Mouse (Mus musculus) embryonic facial prominence, embryonic 13.5 days (tissue): ENCODE results near the gene Jarid2. TPM values are rescaled to one million over a fixed set of nuclear protein-coding genes. Genes with fewer than 3 reads are reported as not detected.

ENCODE experiments used
- ATAC-seq: fragments of 200-750 bp; cut with Nextera tagmentation; 2 replicates; pipeline ENCODE4 v1.8.0; 2017; ENCODE audit warnings: low read depth; ENCODE audit not compliant: insufficient number of reproducible peaks, insufficient read depth, low FRiP score, low TSS enrichment
- H3K27ac ChIP-seq: fragments of 300-500 bp; sonication (generic); 2 replicates; pipeline ENCODE4 v1.5.1; 2015; ENCODE audit warnings: moderate library complexity, mild to moderate bottlenecking, inconsistent platforms
- H3K27me3 ChIP-seq: fragments of 300-500 bp; sonication (generic); 2 replicates; pipeline ENCODE4 v1.6.1; 2015; ENCODE audit warnings: mild to moderate bottlenecking, inconsistent platforms
- H3K36me3 ChIP-seq: fragments of 300-500 bp; sonication (generic); 2 replicates; pipeline ENCODE4 v1.6.1; 2015; ENCODE audit warnings: mild to moderate bottlenecking, inconsistent platforms
- H3K4me1 ChIP-seq: fragments of 300-500 bp; sonication (generic); 2 replicates; pipeline ENCODE4 v1.6.1; 2015; ENCODE audit warnings: inconsistent platforms
- H3K4me2 ChIP-seq: fragments of 300-500 bp; sonication (generic); 2 replicates; pipeline ENCODE4 v1.6.1; 2015; ENCODE audit warnings: moderate library complexity, mild to moderate bottlenecking, inconsistent platforms
- H3K4me3 ChIP-seq: fragments of 300-500 bp; sonication (generic); 2 replicates; pipeline ENCODE4 v1.5.1; 2015; ENCODE audit warnings: mild to moderate bottlenecking, inconsistent platforms
- H3K9ac ChIP-seq: fragments of 300-500 bp; sonication (generic); 2 replicates; pipeline ENCODE4 v1.6.1; 2015; ENCODE audit warnings: mild to moderate bottlenecking, inconsistent platforms
- H3K9me3 ChIP-seq: fragments of 300-500 bp; sonication (generic); 2 replicates; pipeline ENCODE4 v1.6.1; 2016; ENCODE audit warnings: inconsistent platforms
- WGBS: fragments of 180-500 bp; shearing (Covaris S2); methylation state at CpG from one replicate; pipeline ENCODE4 v1.1.7; 2015; ENCODE audit warnings: mixed read lengths; 5-methylcytosine and 5-hydroxymethylcytosine counted together
- polyA plus RNA-seq: library from polyadenylated mRNA; unstranded; fragments of >200 nt; fragmentation: Nextera tagmentation; extraction: Ambion mirVana; gene quantifications from 2 replicates; pipeline ENCODE4 v1.2.1, GENCODE M21; 2015

Gene Jarid2
- polyA plus RNA-seq, 1 experiment from 2014 or later = 34.6 TPM

DNA sequence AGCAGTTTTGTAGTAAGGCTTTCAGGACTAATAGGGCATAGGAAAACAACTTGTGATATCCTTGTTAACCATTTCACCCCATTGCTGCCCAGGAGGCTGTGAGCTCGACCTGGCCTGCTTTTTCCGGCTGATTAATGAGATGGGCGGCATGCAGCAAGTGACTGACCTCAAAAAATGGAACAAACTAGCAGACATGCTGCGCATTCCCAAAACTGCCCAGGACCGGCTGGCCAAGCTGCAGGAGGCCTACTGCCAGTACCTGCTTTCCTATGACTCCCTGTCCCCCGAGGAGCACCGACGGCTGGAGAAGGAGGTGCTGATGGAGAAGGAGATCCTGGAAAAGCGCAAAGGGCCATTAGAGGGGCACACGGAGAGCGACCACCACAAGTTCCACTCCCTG lies 176.9 kb downstream of the Jarid2 start:
- Histone ChIP-seq H3K9ac (no peak overlapping the region), H3K9me3 (no peaks in the 10 kb centered on the region), H3K36me3 (peaks cover 70% of the 10 kb centered on the region), H3K27ac (no peak overlapping the region), H3K4me1 (peaks cover 33% of the 10 kb centered on the region), H3K27me3 (no peaks in the 10 kb centered on the region), H3K4me2 (no peak overlapping the region), H3K4me3 (no peak overlapping the region)
- no peak for ATAC-seq
- 90% methylated on average over 11 of the region's 11 CpGs for WGBS

DNA sequence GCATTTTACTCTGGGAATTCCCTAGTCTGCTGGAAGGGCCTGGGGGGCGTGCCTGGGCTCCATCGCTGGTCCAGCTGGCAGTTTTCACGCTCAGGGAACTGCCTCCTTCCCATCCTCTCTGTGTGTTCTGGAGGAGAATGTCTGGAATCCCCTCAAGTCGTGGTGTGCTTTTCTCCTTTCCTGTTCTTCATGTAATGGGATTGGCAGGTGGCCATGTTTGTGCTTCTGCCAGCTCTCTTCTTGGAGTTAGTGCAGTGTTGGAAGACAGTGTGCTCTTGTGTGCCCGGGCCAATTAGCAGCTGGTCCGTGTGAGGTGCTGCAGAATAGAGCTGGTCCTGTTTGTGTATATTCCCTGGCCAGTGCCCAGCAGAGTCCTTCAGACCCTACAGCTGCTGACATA lies 178.4 kb downstream of the Jarid2 start:
- 0 out of 2 replicates have a peak, but pooled peaks have one; percentile 28 for ATAC-seq
- no peak overlapping the region for H3K4me2 ChIP-seq
- no peak overlapping the region for H3K4me3 ChIP-seq
- 36% methylated on average over 6 of the region's 6 CpGs for WGBS
- H3K36me3 ChIP-seq = peaks cover 72% of the 10 kb centered on the region
- H3K27ac ChIP-seq = peak overlapping the region; percentile 71
- peaks cover 43% of the 10 kb centered on the region for H3K4me1 ChIP-seq
- no peaks in the 10 kb centered on the region for H3K9me3 ChIP-seq
- no peak overlapping the region for H3K9ac ChIP-seq
- no peaks in the 10 kb centered on the region for H3K27me3 ChIP-seq

GRCm38 (mm10) chr13:44908790-44909189 lies 179.5 kb downstream of the Jarid2 start:
- no peaks in the 10 kb centered on the region for H3K9me3 ChIP-seq
- no peak overlapping the region for H3K4me2 ChIP-seq
- H3K4me1 ChIP-seq = peaks cover 47% of the 10 kb centered on the region
- H3K27me3 ChIP-seq = no peaks in the 10 kb centered on the region
- H3K9ac ChIP-seq = no peak overlapping the region
- H3K4me3 ChIP-seq = no peak overlapping the region
- H3K36me3 ChIP-seq = peaks cover 74% of the 10 kb centered on the region
- no peak for ATAC-seq
- peak overlapping the region; percentile 71; the same call in 1 of the 2 replicates for H3K27ac ChIP-seq
- WGBS = 19% methylated on average over 1 of the region's 1 CpGs

- H3K9ac ChIP-seq = no peak overlapping the region
- H3K9me3 ChIP-seq = no peaks in the 10 kb centered on the region
- H3K4me3 ChIP-seq = no peak overlapping the region
- no peak overlapping the region for H3K4me2 ChIP-seq
- H3K27me3 ChIP-seq = no peaks in the 10 kb centered on the region
- 80% methylated on average over 2 of the region's 2 CpGs for WGBS
- peak; percentile 69; the same call in 1 of the 2 replicates for ATAC-seq
- H3K27ac ChIP-seq = peak overlapping the region; percentile 29
- peaks cover 33% of the 10 kb centered on the region for H3K4me1 ChIP-seq
- peaks cover 86% of the 10 kb centered on the region for H3K36me3 ChIP-seq
Observed at GRCm38 (mm10) chr13:44912851-44913250, 183.6 kb downstream of the Jarid2 start.

GRCm38 (mm10) chr13:44913560-44913959 lies 184.3 kb downstream of the Jarid2 start:
- WGBS = 67% methylated on average over 7 of the region's 7 CpGs
- no peak for ATAC-seq
- peaks cover 26% of the 10 kb centered on the region for H3K4me1 ChIP-seq
- H3K4me2 ChIP-seq = no peak overlapping the region
- no peaks in the 10 kb centered on the region for H3K27me3 ChIP-seq
- no peaks in the 10 kb centered on the region for H3K9me3 ChIP-seq
- H3K9ac ChIP-seq = no peak overlapping the region
- peak overlapping the region; percentile 29; the same call in 1 of the 2 replicates for H3K27ac ChIP-seq
- peaks cover 87% of the 10 kb centered on the region for H3K36me3 ChIP-seq
- no peak overlapping the region for H3K4me3 ChIP-seq

- Histone ChIP-seq H3K27me3 (no peaks in the 10 kb centered on the region), H3K27ac (no peak overlapping the region), H3K4me1 (peaks cover 18% of the 10 kb centered on the region), H3K4me2 (no peak overlapping the region), H3K4me3 (no peak overlapping the region), H3K36me3 (peaks cover 95% of the 10 kb centered on the region), H3K9ac (no peak overlapping the region), H3K9me3 (no peaks in the 10 kb centered on the region)
- no peak for ATAC-seq
- WGBS = 88% methylated on average over 5 of the region's 5 CpGs
Observed at GRCm38 (mm10) chr13:44915382-44915781, 186.1 kb downstream of the Jarid2 start.

GRCm38 (mm10) chr13:44915945-44916344 lies 186.7 kb downstream of the Jarid2 start:
- peaks cover 18% of the 10 kb centered on the region for H3K4me1 ChIP-seq
- no peak overlapping the region for H3K4me2 ChIP-seq
- H3K36me3 ChIP-seq = peaks cover 94% of the 10 kb centered on the region
- no peaks in the 10 kb centered on the region for H3K27me3 ChIP-seq
- H3K4me3 ChIP-seq = no peak overlapping the region
- 69% methylated on average over 4 of the region's 4 CpGs for WGBS
- no peak overlapping the region for H3K27ac ChIP-seq
- H3K9me3 ChIP-seq = no peaks in the 10 kb centered on the region
- no peak overlapping the region for H3K9ac ChIP-seq
- ATAC-seq = no peak

DNA sequence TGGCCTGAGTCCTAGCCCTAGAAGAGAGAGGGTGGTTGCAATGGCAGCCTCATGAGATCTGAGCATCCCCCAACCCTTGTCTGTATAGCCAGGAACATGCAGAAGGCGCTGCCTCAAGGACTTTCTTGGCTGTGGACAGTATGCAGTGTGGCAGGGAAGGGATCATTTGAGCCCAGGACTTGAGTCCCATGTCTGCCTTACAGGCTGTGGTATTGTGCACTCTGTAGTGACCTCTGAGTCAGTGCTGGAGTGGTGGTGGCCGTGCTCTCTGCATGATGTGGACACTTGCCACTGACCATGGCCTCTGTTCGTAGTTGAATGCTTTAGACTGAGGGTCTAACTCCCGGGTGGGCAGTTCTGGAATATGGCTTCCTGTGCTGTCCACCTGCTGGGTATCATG lies 187.9 kb downstream of the Jarid2 start:
- Histone ChIP-seq H3K4me1 (peaks cover 13% of the 10 kb centered on the region), H3K27ac (no peak overlapping the region), H3K36me3 (peaks cover 96% of the 10 kb centered on the region), H3K9me3 (no peaks in the 10 kb centered on the region), H3K9ac (no peak overlapping the region), H3K4me3 (no peak overlapping the region), H3K4me2 (no peak overlapping the region), H3K27me3 (no peaks in the 10 kb centered on the region)
- WGBS = 94% methylated on average over 4 of the region's 4 CpGs
- ATAC-seq = no peak

- H3K27me3 ChIP-seq = no peaks in the 10 kb centered on the region
- no peak overlapping the region for H3K27ac ChIP-seq
- H3K4me2 ChIP-seq = no peak overlapping the region
- no peak overlapping the region for H3K4me3 ChIP-seq
- no peak for ATAC-seq
- H3K36me3 ChIP-seq = peaks cover 99% of the 10 kb centered on the region
- H3K9ac ChIP-seq = no peak overlapping the region
- H3K9me3 ChIP-seq = no peaks in the 10 kb centered on the region
- peaks cover 3% of the 10 kb centered on the region; the same call in 1 of the 2 replicates for H3K4me1 ChIP-seq
- over 99% methylated on average over 2 of the region's 2 CpGs for WGBS
Observed at GRCm38 (mm10) chr13:44918269-44918668, 189.0 kb downstream of the Jarid2 start.

GRCm38 (mm10) chr13:44921095-44921494 lies 191.8 kb downstream of the Jarid2 start:
- no peak overlapping the region for H3K27ac ChIP-seq
- no peak for ATAC-seq
- H3K36me3 ChIP-seq = peaks cover 99% of the 10 kb centered on the region

GRCm38 (mm10) chr13:44921721-44922120 lies 192.4 kb downstream of the Jarid2 start:
- no peak overlapping the region for H3K4me2 ChIP-seq
- no peak overlapping the region for H3K4me3 ChIP-seq
- H3K27ac ChIP-seq = no peak overlapping the region
- no peaks in the 10 kb centered on the region for H3K27me3 ChIP-seq
- no peaks in the 10 kb centered on the region for H3K9me3 ChIP-seq
- WGBS = 89% methylated on average over 5 of the region's 5 CpGs
- no peak for ATAC-seq
- no peaks in the 10 kb centered on the region for H3K4me1 ChIP-seq
- H3K9ac ChIP-seq = no peak overlapping the region
- H3K36me3 ChIP-seq = peaks cover 93% of the 10 kb centered on the region

More at GRCm38 (mm10) chr13:44921095-44921494, 191.8 kb downstream of the Jarid2 start:
- no peaks in the 10 kb centered on the region for H3K4me1 ChIP-seq
- no peak overlapping the region for H3K4me3 ChIP-seq
- H3K9ac ChIP-seq = no peak overlapping the region
- no peaks in the 10 kb centered on the region for H3K27me3 ChIP-seq
- WGBS = 84% methylated on average over 10 of the region's 10 CpGs
- no peaks in the 10 kb centered on the region for H3K9me3 ChIP-seq
- H3K4me2 ChIP-seq = no peak overlapping the region

- 94% methylated on average over 3 of the region's 3 CpGs for WGBS
- ATAC-seq = no peak
Observed at GRCm38 (mm10) chr13:44924042-44924441, 194.8 kb downstream of the Jarid2 start.

More at GRCm38 (mm10) chr13:44924042-44924441, 194.8 kb downstream of the Jarid2 start:
- Histone ChIP-seq H3K9ac (no peak overlapping the region), H3K27ac (no peak overlapping the region), H3K27me3 (no peaks in the 10 kb centered on the region), H3K4me1 (no peaks in the 10 kb centered on the region), H3K4me2 (no peak overlapping the region), H3K36me3 (peaks cover 78% of the 10 kb centered on the region), H3K4me3 (no peak overlapping the region), H3K9me3 (no peaks in the 10 kb centered on the region)
